Mouse (Mus musculus): ENCODE measurements around the gene Cdc42ep1. TPM values are rescaled to one million over a fixed set of nuclear protein-coding genes. Genes with fewer than 3 reads are reported as not detected.
A peak's percentile ranks its signal among the peaks of the same experiment; 100 is the strongest.

Cdc42ep1 gene
- total and polyA plus RNA-seq, 3 experiments, result 0.04 to 1.7 TPM; not detected in 1

DNA sequence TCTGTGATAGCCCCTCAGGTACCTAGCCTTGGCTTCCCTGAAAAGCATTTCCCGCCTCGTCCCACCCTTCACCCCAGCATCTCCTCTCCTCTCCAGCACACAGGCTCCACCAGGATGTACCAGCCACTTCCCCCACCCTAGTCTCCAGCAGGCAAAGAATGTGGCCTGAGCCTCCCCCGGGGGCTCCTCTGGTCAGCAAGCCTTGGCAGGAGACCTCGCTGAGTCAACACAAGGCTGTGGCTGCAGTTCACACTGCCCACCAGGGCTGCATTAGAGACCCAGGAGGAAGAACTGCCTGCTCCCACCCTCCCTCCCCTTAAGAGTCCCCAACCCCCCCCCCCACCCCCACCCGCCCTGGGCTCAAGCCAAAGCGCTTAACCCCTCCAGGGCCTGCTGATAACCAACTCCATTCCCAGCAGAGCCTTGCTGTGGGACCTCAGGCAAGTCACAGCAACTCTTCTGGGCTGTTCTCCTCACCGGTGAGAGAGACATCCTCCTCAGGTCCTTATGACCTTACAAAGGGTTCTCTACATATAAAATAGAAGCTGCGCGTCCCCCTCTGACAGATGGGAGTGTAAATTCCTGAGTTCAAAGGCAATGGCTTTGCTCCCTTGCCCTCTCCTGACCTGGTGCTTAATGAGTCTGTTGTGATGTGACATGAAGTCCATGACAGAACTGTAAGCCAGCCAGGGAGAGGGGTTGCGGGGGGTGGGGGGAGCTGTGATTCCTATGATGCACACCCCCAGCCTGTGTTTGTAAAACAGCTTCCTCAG, 8.0 kb upstream of the Cdc42ep1 start:
- Histone ChIP-seq H3K4me1 (ENCODE audit: control insufficient read depth in 1 of 2, insufficient read depth in 2 of 2, low read length in 2 of 2) (peaks cover 0 to 15% of the 10 kb centered on the region in 2 experiments; a peak in 3 of 4 replicates), H3K9me3 (replicated peaks; ENCODE audit: insufficient read depth, low read length) (no peaks in the 10 kb centered on the region), H3K27me3 (ENCODE audit: control insufficient read depth in 1 of 2, insufficient read depth in 2 of 2, low read length in 2 of 2) (no peaks in the 10 kb centered on the region), H3K36me3 (ENCODE audit: control insufficient read depth in 1 of 2, insufficient read depth in 2 of 2, low read length in 2 of 2) (peaks cover 0 to 3% of the 10 kb centered on the region in 2 experiments; a peak in 2 of 4 replicates), H3K9ac (ENCODE audit: control insufficient read depth, low read depth, low read length, poor library complexity, severe bottlenecking) (no peak overlapping the region), H3K4me3 (ENCODE audit: control insufficient read depth in 1 of 2, insufficient read depth in 1 of 2, low read depth in 2 of 2, low read length in 2 of 2) (no peak overlapping the region), H3K79me2 (ENCODE audit: control insufficient read depth, insufficient read depth, low read length, poor library complexity) (no peaks in the 10 kb centered on the region), H3K27ac (ENCODE audit: control insufficient read depth, low read depth, low read length) (no peak overlapping the region)
- DNase-seq (ENCODE audit: low read depth, low spot score), result no peak
- no peak for TF ChIP-seq MYB (IDR thresholded peaks at IDR 0.05; ENCODE audit: low read depth, low read length)
- TF ChIP-seq SMC3 (IDR thresholded peaks at IDR 0.05; ENCODE audit: low read depth, low read length), result no peak
- no peak for TF ChIP-seq MAFK (IDR thresholded peaks at IDR 0.05; ENCODE audit: borderline replicate concordance, low read depth, low read length)
- TF ChIP-seq MAX (IDR thresholded peaks at IDR 0.05; ENCODE audit: low read length), result no peak
- TF ChIP-seq RAD21 (IDR thresholded peaks at IDR 0.05; ENCODE audit: low read depth, low read length), result no peak
- TF ChIP-seq USF1 (IDR thresholded peaks at IDR 0.05; ENCODE audit: low read depth, low read length), result no peak
- TF ChIP-seq EP300 (IDR thresholded peaks at IDR 0.05; ENCODE audit: low read depth in 1 of 2, low read length in 2 of 2), result no peak
- no peak for TF ChIP-seq POLR2AphosphoS2 (IDR thresholded peaks at IDR 0.05; ENCODE audit: low read length)
- no peak for TF ChIP-seq ZNF384 (IDR thresholded peaks at IDR 0.05; ENCODE audit: low read depth, low read length)
- no peak for TF ChIP-seq POLR2A (IDR thresholded peaks at IDR 0.05; ENCODE audit: control insufficient read depth in 1 of 2, insufficient read depth in 1 of 2, low read depth in 1 of 2, low read length in 2 of 2, poor library complexity in 1 of 2)
- TF ChIP-seq CHD1 (IDR thresholded peaks at IDR 0.05; ENCODE audit: low read depth, low read length), result no peak
- TF ChIP-seq MEF2A (IDR thresholded peaks at IDR 0.05; ENCODE audit: extremely low read depth, insufficient replicate concordance, low read depth, low read length, poor library complexity, severe bottlenecking), result no peak

DNA sequence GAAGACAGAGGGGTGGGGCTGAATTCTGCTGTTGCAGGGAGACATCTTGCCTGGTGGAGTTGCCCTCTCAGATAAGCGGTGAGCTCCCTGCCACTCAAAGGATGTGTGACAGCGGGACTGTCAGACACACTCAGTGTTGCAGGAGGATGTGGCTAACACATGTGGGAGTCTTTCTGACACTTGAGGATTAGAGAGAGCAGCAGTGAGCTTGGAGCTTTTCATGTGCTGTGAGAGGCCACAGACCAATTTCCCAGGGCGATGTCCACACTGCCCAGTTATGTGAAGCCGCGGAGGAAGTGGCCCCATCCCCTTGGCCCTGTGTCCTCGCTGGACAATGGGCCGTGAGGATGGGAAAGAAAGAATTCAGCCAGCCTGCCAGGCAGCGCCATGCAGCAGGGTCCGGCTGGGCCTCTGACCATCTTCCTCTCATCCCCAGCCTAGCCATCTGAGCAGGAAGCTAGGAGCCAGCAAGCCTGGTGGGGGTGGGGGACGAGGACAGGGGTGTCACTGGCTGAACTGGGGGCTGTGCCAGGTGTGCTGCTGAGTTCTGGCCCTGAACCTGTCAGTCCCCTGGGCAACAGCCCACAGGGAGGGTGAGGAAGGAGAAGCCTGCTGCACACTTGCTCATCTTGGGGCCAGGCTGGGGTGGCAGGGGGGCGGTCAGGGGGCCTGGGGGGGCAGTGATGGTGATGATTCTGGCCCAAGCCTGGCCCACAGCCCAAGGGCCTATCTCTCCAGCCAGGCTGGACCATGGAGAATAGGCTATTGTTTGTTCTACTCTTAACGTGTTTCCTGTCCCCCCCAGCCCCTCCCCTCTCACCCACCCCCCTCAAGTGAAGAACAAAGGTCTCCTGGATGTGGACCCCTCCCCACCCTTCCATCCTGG, 7.0 kb upstream of the Cdc42ep1 start:
- Histone ChIP-seq H3K4me3 (ENCODE audit: control insufficient read depth in 1 of 2, insufficient read depth in 1 of 2, low read depth in 2 of 2, low read length in 2 of 2) (no peak overlapping the region), H3K9me3 (replicated peaks; ENCODE audit: insufficient read depth, low read length) (no peaks in the 10 kb centered on the region), H3K36me3 (ENCODE audit: control insufficient read depth in 1 of 2, insufficient read depth in 2 of 2, low read length in 2 of 2) (peaks cover 0 to 3% of the 10 kb centered on the region in 2 experiments; a peak in 2 of 4 replicates), H3K79me2 (ENCODE audit: control insufficient read depth, insufficient read depth, low read length, poor library complexity) (no peaks in the 10 kb centered on the region), H3K9ac (ENCODE audit: control insufficient read depth, low read depth, low read length, poor library complexity, severe bottlenecking) (no peak overlapping the region), H3K4me1 (ENCODE audit: control insufficient read depth in 1 of 2, insufficient read depth in 2 of 2, low read length in 2 of 2) (peaks cover 0 to 15% of the 10 kb centered on the region in 2 experiments; a peak in 3 of 4 replicates), H3K27me3 (ENCODE audit: control insufficient read depth in 1 of 2, insufficient read depth in 2 of 2, low read length in 2 of 2) (no peaks in the 10 kb centered on the region; a peak in 1 of 4 replicates), H3K27ac (ENCODE audit: control insufficient read depth, low read depth, low read length) (no peak overlapping the region)
- peak; percentile 78 for DNase-seq (ENCODE audit: low read depth, low spot score)
- TF ChIP-seq ZMIZ1 (IDR thresholded peaks at IDR 0.05; ENCODE audit: low read depth, low read length) (no peak), MYB (IDR thresholded peaks at IDR 0.05; ENCODE audit: low read depth, low read length) (no peak), USF2 (IDR thresholded peaks at IDR 0.05; ENCODE audit: borderline replicate concordance in 1 of 2, insufficient read depth in 1 of 2, low read depth in 1 of 2, low read length in 2 of 2) (no peak), GABPA (IDR thresholded peaks at IDR 0.05; ENCODE audit: low read depth, low read length) (no peak), NELFE (IDR thresholded peaks at IDR 0.05; ENCODE audit: low read depth, low read length) (no peak), MAZ (IDR thresholded peaks at IDR 0.05; ENCODE audit: low read depth, low read length) (peak; percentile 6; the same call in 1 of the 2 replicates), GATA1 (IDR thresholded peaks at IDR 0.05; ENCODE audit: low read depth, low read length) (peak; percentile 29; the same call in 1 of the 2 replicates), POLR2AphosphoS5 (IDR thresholded peaks at IDR 0.05; ENCODE audit: borderline replicate concordance, low read depth, low read length) (no peak), MAX (IDR thresholded peaks at IDR 0.05; ENCODE audit: low read length) (no peak), CTCF (IDR thresholded peaks at IDR 0.05 in 2 of 3, conservative IDR thresholded peaks at IDR 0.05 in 1 of 3; ENCODE audit: control insufficient read depth in 1 of 3, insufficient read depth in 1 of 3, low read depth in 2 of 3, low read length in 3 of 3, poor library complexity in 1 of 3, severe bottlenecking in 1 of 3) (no peak), ZC3H11A (IDR thresholded peaks at IDR 0.05; ENCODE audit: low read depth, low read length) (no peak), BHLHE40 (IDR thresholded peaks at IDR 0.05; ENCODE audit: borderline replicate concordance, low read depth, low read length) (no peak), MXI1 (IDR thresholded peaks at IDR 0.05; ENCODE audit: low read depth, low read length) (peak; percentile 46; the same call in 1 of the 2 replicates), HCFC1 (IDR thresholded peaks at IDR 0.05; ENCODE audit: low read depth, low read length) (no peak), SMC3 (IDR thresholded peaks at IDR 0.05; ENCODE audit: low read depth, low read length) (no peak), ZNF384 (IDR thresholded peaks at IDR 0.05; ENCODE audit: low read depth, low read length) (no peak), MEF2A (IDR thresholded peaks at IDR 0.05; ENCODE audit: extremely low read depth, insufficient replicate concordance, low read depth, low read length, poor library complexity, severe bottlenecking) (no peak), SIN3A (IDR thresholded peaks at IDR 0.05; ENCODE audit: low read length) (peak; percentile 36; the same call in 1 of the 2 replicates), USF1 (IDR thresholded peaks at IDR 0.05; ENCODE audit: low read depth, low read length) (no peak), MYC (IDR thresholded peaks at IDR 0.05; ENCODE audit: low read depth, low read length) (no peak)

All from MEL (cell line).